Mouse (Mus musculus): ENCODE measurements around the gene Xab2. TPM values are rescaled to one million over a fixed set of nuclear protein-coding genes. Genes with fewer than 3 reads are reported as not detected.

Xab2 gene
- total RNA-seq (2014; rRNA removed) = 38.7 and 48.4 TPM in 2 replicates
- polyA plus RNA-seq (2015; fragmentation: Nextera tagmentation; extraction: Ambion mirVana) = 34.6 and 37.3 TPM in 2 replicates

GRCm38 (mm10) chr8:3621199-3621970 is at the start of gene Xab2, which contains the start of gene Pet100:
TSS of gene Xab2 (minus strand) at chr8:3621316.
TSS of gene Pet100 (plus strand) at chr8:3621548.
- under 1% methylated on average over 37 of the region's 37 CpGs for WGBS
- Histone ChIP-seq H3K27me3 (ENCODE audit: insufficient read depth, low read length) (no peaks in the 10 kb centered on the region), H3K4me3 (ENCODE audit: low read depth, low read length) (peak within 1 kb of the TSS; percentile 99), H3K4me2 (ENCODE audit: low read depth) (peak within 1 kb of the TSS; percentile 86), H3K36me3 (ENCODE audit: insufficient read depth) (peaks cover 15% of the 10 kb centered on the region), H3K9me3 (ENCODE audit: low read length) (no peaks in the 10 kb centered on the region), H3K4me1 (ENCODE audit: insufficient read depth) (peaks cover 13% of the 10 kb centered on the region), H3K9ac (peak within 1 kb of the TSS; percentile 70), H3K27ac (ENCODE audit: low read depth, low read length) (no peak within 1 kb of the TSS)
- TF ChIP-seq CTCF (IDR thresholded peaks at IDR 0.05; ENCODE audit: low read depth) = no peak
- ATAC-seq (peak; percentile 98), DNase-seq (peak; percentile 100)

GRCm38 (mm10) chr8:3670388-3670787 is 49.3 kb upstream of the Xab2 start:
- Histone ChIP-seq H3K9ac (no peak overlapping the region), H3K27ac (ENCODE audit: low read depth, low read length) (no peak overlapping the region), H3K36me3 (ENCODE audit: insufficient read depth) (no peaks in the 10 kb centered on the region), H3K4me3 (ENCODE audit: low read depth, low read length) (no peak overlapping the region), H3K27me3 (ENCODE audit: insufficient read depth, low read length) (no peaks in the 10 kb centered on the region), H3K9me3 (ENCODE audit: low read length) (no peaks in the 10 kb centered on the region), H3K4me1 (ENCODE audit: insufficient read depth) (no peaks in the 10 kb centered on the region), H3K4me2 (ENCODE audit: low read depth) (no peak overlapping the region)
- ATAC-seq (no peak), DNase-seq (no peak)
- TF ChIP-seq CTCF (IDR thresholded peaks at IDR 0.05; ENCODE audit: low read depth) = no peak
- 82% methylated on average over 2 of the region's 2 CpGs for WGBS

- no peak for ATAC-seq
- Histone ChIP-seq H3K9me3 (ENCODE audit: low read length) (no peaks in the 10 kb centered on the region), H3K27me3 (ENCODE audit: insufficient read depth, low read length) (no peaks in the 10 kb centered on the region), H3K4me3 (ENCODE audit: low read depth, low read length) (no peak within 1 kb of the TSS), H3K4me1 (ENCODE audit: insufficient read depth) (no peaks in the 10 kb centered on the region), H3K27ac (ENCODE audit: low read depth, low read length) (no peak within 1 kb of the TSS), H3K9ac (no peak within 1 kb of the TSS), H3K4me2 (ENCODE audit: low read depth) (no peak within 1 kb of the TSS), H3K36me3 (ENCODE audit: insufficient read depth) (no peaks in the 10 kb centered on the region)
- no peak for DNase-seq
- no peak for TF ChIP-seq CTCF (IDR thresholded peaks at IDR 0.05; ENCODE audit: low read depth)
- 79% methylated on average over 6 of the region's 6 CpGs for WGBS
Observed at GRCm38 (mm10) chr8:3665507-3665906, 44.4 kb upstream of the Xab2 start, which contains the start of gene Mcemp1. TSS of gene Mcemp1 (plus strand) at chr8:3665754.

GRCm38 (mm10) chr8:3664405-3664804 is 43.3 kb upstream of the Xab2 start:
- Histone ChIP-seq H3K36me3 (ENCODE audit: insufficient read depth) (no peaks in the 10 kb centered on the region), H3K4me3 (ENCODE audit: low read depth, low read length) (no peak overlapping the region), H3K4me1 (ENCODE audit: insufficient read depth) (no peaks in the 10 kb centered on the region), H3K9me3 (ENCODE audit: low read length) (no peaks in the 10 kb centered on the region), H3K4me2 (ENCODE audit: low read depth) (no peak overlapping the region), H3K9ac (no peak overlapping the region), H3K27ac (ENCODE audit: low read depth, low read length) (no peak overlapping the region), H3K27me3 (ENCODE audit: insufficient read depth, low read length) (no peaks in the 10 kb centered on the region)
- WGBS = 53% methylated on average over 5 of the region's 5 CpGs
- no peak for TF ChIP-seq CTCF (IDR thresholded peaks at IDR 0.05; ENCODE audit: low read depth)
- DNase-seq (no peak), ATAC-seq (no peak)

- no peak for TF ChIP-seq CTCF (IDR thresholded peaks at IDR 0.05; ENCODE audit: low read depth)
- no peak overlapping the region for H3K9ac ChIP-seq
- no peaks in the 10 kb centered on the region for H3K36me3 ChIP-seq (ENCODE audit: insufficient read depth)
- H3K9me3 ChIP-seq (ENCODE audit: low read length) = no peaks in the 10 kb centered on the region
- H3K4me3 ChIP-seq (ENCODE audit: low read depth, low read length) = no peak overlapping the region
- whole genome bisulfite sequencing = 86% methylated on average over 8 of the region's 8 CpGs
- no peak for ATAC-seq
- no peak for DNase-seq
- no peak overlapping the region for H3K27ac ChIP-seq (ENCODE audit: low read depth, low read length)
- no peaks in the 10 kb centered on the region for H3K27me3 ChIP-seq (ENCODE audit: insufficient read depth, low read length)
- no peak overlapping the region for H3K4me2 ChIP-seq (ENCODE audit: low read depth)
- no peaks in the 10 kb centered on the region for H3K4me1 ChIP-seq (ENCODE audit: insufficient read depth)
Observed at GRCm38 (mm10) chr8:3660889-3661288, 39.8 kb upstream of the Xab2 start.

- Histone ChIP-seq H3K4me2 (ENCODE audit: low read depth) (peak overlapping the region; percentile 5; the same call in 1 of the 2 replicates), H3K27ac (ENCODE audit: low read depth, low read length) (no peak overlapping the region), H3K4me1 (ENCODE audit: insufficient read depth) (no peaks in the 10 kb centered on the region), H3K27me3 (ENCODE audit: insufficient read depth, low read length) (no peaks in the 10 kb centered on the region), H3K9me3 (ENCODE audit: low read length) (no peaks in the 10 kb centered on the region), H3K4me3 (ENCODE audit: low read depth, low read length) (no peak overlapping the region), H3K36me3 (ENCODE audit: insufficient read depth) (no peaks in the 10 kb centered on the region), H3K9ac (no peak overlapping the region)
- DNase-seq (peak; percentile 37), ATAC-seq (peak; percentile 61)
- WGBS = 18% methylated on average over 7 of the region's 7 CpGs
- TF ChIP-seq CTCF (IDR thresholded peaks at IDR 0.05; ENCODE audit: low read depth) = no peak
Observed at GRCm38 (mm10) chr8:3656725-3657381, 35.7 kb upstream of the Xab2 start.

GRCm38 (mm10) chr8:3655526-3655925 is 34.4 kb upstream of the Xab2 start, which contains the start of gene Retn:
TSS of gene Retn (plus strand) at chr8:3655770.
- Histone ChIP-seq H3K4me1 (ENCODE audit: insufficient read depth) (no peaks in the 10 kb centered on the region), H3K9ac (no peak within 1 kb of the TSS), H3K27me3 (ENCODE audit: insufficient read depth, low read length) (no peaks in the 10 kb centered on the region), H3K4me3 (ENCODE audit: low read depth, low read length) (no peak within 1 kb of the TSS), H3K36me3 (ENCODE audit: insufficient read depth) (no peaks in the 10 kb centered on the region), H3K4me2 (ENCODE audit: low read depth) (no peak within 1 kb of the TSS), H3K27ac (ENCODE audit: low read depth, low read length) (no peak within 1 kb of the TSS), H3K9me3 (ENCODE audit: low read length) (no peaks in the 10 kb centered on the region)
- 69% methylated on average over 3 of the region's 3 CpGs for WGBS
- TF ChIP-seq CTCF (IDR thresholded peaks at IDR 0.05; ENCODE audit: low read depth) = no peak
- no peak for ATAC-seq
- no peak for DNase-seq
